Mouse (Mus musculus) CH12.LX (cell line): ENCODE measurements around the gene Lypd3. TPM values are rescaled to one million over a fixed set of nuclear protein-coding genes. Genes with fewer than 3 reads are reported as not detected.

ENCODE experiments used
- DNase-seq: peaks from one replicate; pipeline ENCODE4 v3.0.0-alpha.2; 2013; ENCODE audit errors: extremely low read depth
- H3K27ac ChIP-seq: 2 replicates; pipeline ENCODE4 v1.5.1; 2012; ENCODE audit warnings: low read depth, mild to moderate bottlenecking, control low read depth, moderate library complexity; ENCODE audit not compliant: insufficient read depth
- H3K27me3 ChIP-seq: replicated peaks from 2 replicates; pipeline ENCODE3; 2012; ENCODE audit warnings: inconsistent platforms
- H3K36me3 ChIP-seq, 2 experiments: replicated peaks in 1 of 2; 2 replicates each; pipeline versions ENCODE3 to v1.6.1; 2012; ENCODE audit warnings: inconsistent platforms in 1 of 2, low read length in 1 of 2, mild to moderate bottlenecking in 1 of 2, mixed read lengths in 1 of 2, moderate library complexity in 1 of 2; ENCODE audit not compliant: control insufficient read depth in 1 of 2, insufficient read depth in 1 of 2
- H3K4me1 ChIP-seq, 2 experiments: 2 replicates each; pipeline ENCODE4 v1.6.1; 2012; ENCODE audit warnings: inconsistent platforms in 1 of 2, moderate library complexity in 1 of 2; ENCODE audit not compliant: insufficient read depth in 2 of 2, control insufficient read depth in 1 of 2
- H3K4me2 ChIP-seq: 2 replicates; pipeline ENCODE4 v1.6.1; 2012; ENCODE audit warnings: low read depth, mild to moderate bottlenecking, control low read depth; ENCODE audit not compliant: poor library complexity, insufficient read depth, severe bottlenecking
- H3K4me3 ChIP-seq, 3 experiments: fragments of 150-350 bp in 1 of 3; sonication (generic) in 1 of 3; replicated peaks in 1 of 3; 2 replicates each; pipeline versions ENCODE3 to v1.5.1; 2011 to 2012; ENCODE audit warnings: low read depth in 2 of 3, low read length in 2 of 3, mild to moderate bottlenecking in 2 of 3, moderate library complexity in 2 of 3, control low read depth in 1 of 3, improper control_type of control experiment in 1 of 3, inconsistent platforms in 1 of 3, mixed read lengths in 1 of 3; ENCODE audit not compliant: poor library complexity in 1 of 3
- H3K79me2 ChIP-seq: replicated peaks from 2 replicates; pipeline ENCODE4 v1.6.1; 2012; ENCODE audit warnings: mild to moderate bottlenecking, moderate library complexity; ENCODE audit not compliant: control insufficient read depth, poor library complexity, insufficient read depth, severe bottlenecking; ENCODE audit errors: extremely low read depth
- H3K9ac ChIP-seq: 2 replicates; pipeline ENCODE4 v1.6.1; 2012; ENCODE audit warnings: low read depth, mild to moderate bottlenecking, control low read depth, moderate library complexity; ENCODE audit not compliant: insufficient read depth
- H3K9me3 ChIP-seq: replicated peaks from 2 replicates; pipeline ENCODE3; 2012; ENCODE audit warnings: low read length, inconsistent platforms, mixed read lengths
- BHLHE40 ChIP-seq: IDR thresholded peaks from 2 replicates; pipeline ENCODE4 v1.6.1; 2011; ENCODE audit warnings: mild to moderate bottlenecking, low read depth, low read length, improper control_type of control experiment
- CTCF ChIP-seq, 2 experiments: IDR thresholded peaks in 1 of 2; conservative IDR thresholded peaks in 1 of 2; 2 replicates each; pipeline ENCODE4 v1.5.1; 2011 to 2012; ENCODE audit warnings: low read depth in 2 of 2, low read length in 2 of 2, improper control_type of control experiment in 1 of 2, inconsistent platforms in 1 of 2, mild to moderate bottlenecking in 1 of 2, moderate library complexity in 1 of 2
- EP300 ChIP-seq: IDR thresholded peaks from 2 replicates; pipeline ENCODE4 v1.6.1; 2011; ENCODE audit warnings: low read length, improper control_type of control experiment
- ETS1 ChIP-seq: conservative IDR thresholded peaks from 2 replicates; pipeline ENCODE4 v1.6.1; 2012; ENCODE audit warnings: low read depth, mild to moderate bottlenecking, inconsistent platforms, low read length, improper control_type of control experiment, moderate library complexity
- IRF4 ChIP-seq: IDR thresholded peaks from 2 replicates; pipeline ENCODE4 v1.6.1; 2014; ENCODE audit warnings: low read depth, mild to moderate bottlenecking, inconsistent platforms, low read length, improper control_type of control experiment
- MAFK ChIP-seq: IDR thresholded peaks from 2 replicates; pipeline ENCODE4 v1.6.1; 2011; ENCODE audit warnings: low read length, improper control_type of control experiment; ENCODE audit not compliant: insufficient replicate concordance
- MAX ChIP-seq: IDR thresholded peaks from 2 replicates; pipeline ENCODE4 v1.6.1; 2011; ENCODE audit warnings: low read length, improper control_type of control experiment
- MEF2A ChIP-seq: IDR thresholded peaks from 2 replicates; pipeline ENCODE4 v1.6.1; 2014; ENCODE audit warnings: low read depth, mild to moderate bottlenecking, inconsistent platforms, low read length, improper control_type of control experiment, borderline replicate concordance
- MXI1 ChIP-seq: IDR thresholded peaks from 2 replicates; pipeline ENCODE4 v1.6.1; 2011; ENCODE audit warnings: mild to moderate bottlenecking, low read depth, low read length, improper control_type of control experiment
- NELFE ChIP-seq: IDR thresholded peaks from 2 replicates; pipeline ENCODE4 v1.6.1; 2011; ENCODE audit warnings: low read depth, low read length, improper control_type of control experiment
- NRF1 ChIP-seq: IDR thresholded peaks from 2 replicates; pipeline ENCODE4 v1.6.1; 2014; ENCODE audit warnings: low read depth, mild to moderate bottlenecking, inconsistent platforms, low read length, improper control_type of control experiment, moderate library complexity
- PAX5 ChIP-seq: IDR thresholded peaks from 2 replicates; pipeline ENCODE4 v1.6.1; 2012; ENCODE audit warnings: low read length, inconsistent platforms, mixed read lengths
- RAD21 ChIP-seq: IDR thresholded peaks from 2 replicates; pipeline ENCODE4 v1.6.1; 2011; ENCODE audit warnings: low read depth, mild to moderate bottlenecking, low read length, improper control_type of control experiment, moderate library complexity
- SIN3A ChIP-seq: IDR thresholded peaks from 2 replicates; pipeline ENCODE4 v1.6.1; 2012; ENCODE audit warnings: low read length, improper control_type of control experiment, inconsistent platforms
- SMC3 ChIP-seq: IDR thresholded peaks from 2 replicates; pipeline ENCODE4 v1.6.1; 2011; ENCODE audit warnings: low read depth, low read length, improper control_type of control experiment
- UBTF ChIP-seq: IDR thresholded peaks from 2 replicates; pipeline ENCODE4 v1.6.1; 2012; ENCODE audit warnings: low read depth, mild to moderate bottlenecking, inconsistent platforms, low read length, improper control_type of control experiment, moderate library complexity
- USF2 ChIP-seq: conservative IDR thresholded peaks from 2 replicates; pipeline ENCODE4 v1.6.1; 2011; ENCODE audit warnings: low read depth, low read length, improper control_type of control experiment
- ZC3H11A ChIP-seq: IDR thresholded peaks from 2 replicates; pipeline ENCODE4 v1.6.1; 2012; ENCODE audit warnings: low read depth, mild to moderate bottlenecking, inconsistent platforms, low read length, improper control_type of control experiment
- ZKSCAN1 ChIP-seq: IDR thresholded peaks from 2 replicates; pipeline ENCODE4 v1.6.1; 2012; ENCODE audit warnings: low read depth, inconsistent platforms, low read length, improper control_type of control experiment, borderline replicate concordance
- ZMIZ1 ChIP-seq: IDR thresholded peaks from 2 replicates; pipeline ENCODE4 v1.6.1; 2012; ENCODE audit warnings: low read depth, mild to moderate bottlenecking, inconsistent platforms, low read length, improper control_type of control experiment
- dilution Hi-C: fragments of 300-500 bp; cut with MboI; formaldehyde crosslinking; loops from 2 replicates; pipeline ENCODE4 v1.14.3; 2020; ENCODE audit warnings: low sequenced_read_pairs; ENCODE audit not compliant: extremely low pct_unique_long_range_greater_than_20kb, extremely low pct_ligation_motif_present
- in situ Hi-C: fragments of 300-500 bp; cut with MboI; formaldehyde crosslinking; loops from 3 replicates; pipeline ENCODE4 v1.14.3; 2019; ENCODE audit warnings: low sequenced_read_pairs, low pct_ligation_motif_present, low pct_unique_long_range_greater_than_20kb, mixed read lengths
- polyA plus RNA-seq: library from polyadenylated mRNA; unstranded; fragments of >175 nt; gene quantifications from 2 replicates; pipeline ENCODE4 v1.2.1, GENCODE M21; 2012; ENCODE audit warnings: low read depth; ENCODE audit not compliant: insufficient read length
- total RNA-seq, 2 experiments: library from RNA; depleted of rRNA; stranded (reverse); fragments of 300-350 nt in 1 of 2; fragments of >200 nt in 1 of 2; gene quantifications; 2 replicates each; pipeline ENCODE4 v1.2.3; 2012 to 2014

Lypd3 gene
- total and polyA plus RNA-seq, 3 experiments, result not detected

DNA sequence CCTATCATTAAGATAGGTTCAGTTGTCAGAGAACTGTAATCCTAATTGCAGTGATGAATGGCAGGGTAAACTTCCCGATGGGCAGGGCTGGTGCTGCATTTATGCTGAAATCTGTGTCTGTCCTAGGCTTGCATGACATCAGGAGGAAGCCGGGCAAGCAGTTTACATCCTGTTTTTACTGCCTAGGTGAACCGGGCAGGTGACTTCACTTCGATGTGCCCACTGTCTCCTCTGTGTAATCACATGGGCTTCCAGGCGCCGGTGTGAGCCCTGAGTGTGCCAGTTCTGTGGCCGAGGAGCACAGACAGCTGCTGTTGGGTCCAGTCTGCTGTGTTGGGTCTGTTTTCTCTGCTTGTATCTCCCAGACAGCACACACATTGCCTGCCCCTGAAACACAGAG lies 10.1 kb downstream of the Lypd3 start:
- no peak overlapping the region for H3K27ac ChIP-seq
- DNase-seq, result no peak
- H3K36me3 ChIP-seq, result no peaks in the 10 kb centered on the region
- H3K9me3 ChIP-seq, result no peaks in the 10 kb centered on the region
- H3K9ac ChIP-seq, result no peak overlapping the region
- H3K4me3 ChIP-seq, result no peak overlapping the region
- peaks cover 7 to 14% of the 10 kb centered on the region in 2 experiments for H3K4me1 ChIP-seq
- TF ChIP-seq NELFE (no peak), ETS1 (no peak)
- in situ Hi-C loops, result loop anchor here (5.0 to 10.0 kb wide), 2 partner anchors 39 to 112 kb away; partner anchors contain the start of gene Irgq
- H3K79me2 ChIP-seq, result no peaks in the 10 kb centered on the region
- H3K27me3 ChIP-seq, result no peaks in the 10 kb centered on the region
- dilution Hi-C loops, result no loop called here
- H3K4me2 ChIP-seq, result no peak overlapping the region

DNA sequence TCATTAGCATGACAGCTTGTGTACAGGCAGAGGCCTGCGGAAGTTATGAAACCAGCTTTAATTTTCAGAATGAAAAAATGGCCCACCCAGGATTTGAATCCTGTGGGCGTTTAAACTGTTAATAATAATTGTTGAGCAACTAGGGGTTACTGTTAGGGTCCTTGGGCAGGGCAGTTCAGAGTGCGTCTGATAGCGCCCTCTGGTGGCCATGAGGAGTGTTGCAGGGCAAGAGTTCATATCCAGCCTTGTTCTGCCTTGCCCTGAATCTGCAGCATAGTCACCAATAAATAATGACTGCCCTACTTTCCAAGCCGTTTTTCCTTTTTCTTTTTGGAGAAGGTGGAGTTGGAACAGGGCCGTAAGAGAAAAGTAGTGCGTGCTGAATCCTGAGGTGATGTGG lies 17.3 kb downstream of the Lypd3 start:
- Histone ChIP-seq H3K79me2 (no peaks in the 10 kb centered on the region), H3K9me3 (no peaks in the 10 kb centered on the region), H3K4me3 (no peak overlapping the region), H3K4me1 (no peaks in the 10 kb centered on the region), H3K27me3 (no peaks in the 10 kb centered on the region), H3K36me3 (no peaks in the 10 kb centered on the region), H3K27ac (no peak overlapping the region), H3K9ac (no peak overlapping the region), H3K4me2 (no peak overlapping the region)
- peak; percentile 64 for DNase-seq
- dilution Hi-C loops (no loop called here), in situ Hi-C loops (loop anchor here (10.0 kb wide), 1 partner anchor 179 kb away; no protein-coding TSS in a partner anchor)
- TF ChIP-seq MXI1, result no peak
- peak; percentile 96 to 97 for TF ChIP-seq CTCF (conservative IDR thresholded peaks at IDR 0.05 in 1 of 2, IDR thresholded peaks at IDR 0.05 in 1 of 2; ENCODE audit: low read depth in 2 of 2, low read length in 2 of 2)
- TF ChIP-seq RAD21, result peak; percentile 76
- peak; percentile 86 for TF ChIP-seq SMC3
- TF ChIP-seq ZC3H11A, result peak; percentile 30; the same call in 1 of the 2 replicates

DNA sequence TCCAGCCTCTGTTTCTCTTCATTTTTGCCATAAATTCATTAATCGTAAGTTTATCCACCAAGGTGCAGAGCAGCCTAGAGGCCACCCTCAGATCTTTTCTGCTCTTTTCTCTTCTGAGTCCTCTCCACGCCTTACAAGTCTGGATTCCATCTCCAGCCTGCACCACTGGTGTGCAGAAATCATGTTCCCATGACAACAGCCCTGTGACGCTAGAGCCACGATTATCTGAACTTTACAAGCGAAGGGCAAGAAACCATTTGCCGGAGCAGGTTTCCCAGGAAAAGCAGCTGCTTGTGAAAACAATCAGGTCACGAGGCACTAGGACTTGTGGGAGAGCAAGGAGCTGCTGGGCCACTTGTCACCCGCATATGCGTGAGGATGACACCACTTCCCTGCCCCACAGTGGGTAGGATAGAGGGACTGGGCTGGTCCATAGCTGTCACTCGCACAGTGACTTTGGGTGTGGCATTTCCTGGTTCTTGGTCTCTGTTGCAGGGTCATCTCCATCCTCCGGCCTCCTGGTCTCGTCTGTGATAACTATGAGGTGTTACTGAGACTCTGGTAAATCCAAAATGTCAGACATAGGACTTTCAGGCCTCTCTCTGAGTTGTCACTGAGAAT lies 23.5 kb downstream of the Lypd3 start:
- dilution Hi-C loops (no loop called here), in situ Hi-C loops (loop anchor here (10.0 kb wide), 1 partner anchor 185 kb away; no protein-coding TSS in a partner anchor)
- Histone ChIP-seq H3K27ac (no peak overlapping the region), H3K4me2 (no peak overlapping the region), H3K4me1 (peaks cover 0 to 2% of the 10 kb centered on the region in 2 experiments; a peak in 1 of 4 replicates), H3K4me3 (no peak overlapping the region), H3K9ac (no peak overlapping the region), H3K27me3 (peaks cover 14% of the 10 kb centered on the region), H3K9me3 (peaks cover 3% of the 10 kb centered on the region), H3K79me2 (no peaks in the 10 kb centered on the region), H3K36me3 (no peaks in the 10 kb centered on the region)
- DNase-seq, result no peak
- TF ChIP-seq BHLHE40 (no peak), PAX5 (no peak), IRF4 (no peak), CTCF (conservative IDR thresholded peaks at IDR 0.05 in 1 of 2, IDR thresholded peaks at IDR 0.05 in 1 of 2; ENCODE audit: low read depth in 2 of 2, low read length in 2 of 2) (no peak), ZC3H11A (no peak), RAD21 (no peak), ZMIZ1 (no peak), MAFK (no peak), SMC3 (no peak), MXI1 (no peak), NRF1 (no peak), ZKSCAN1 (no peak), MAX (no peak), ETS1 (no peak), UBTF (no peak), USF2 (no peak), EP300 (no peak), SIN3A (no peak), MEF2A (no peak)
